Mouse (Mus musculus): ENCODE results near the gene Mef2c.

The Mef2c gene

DNA sequence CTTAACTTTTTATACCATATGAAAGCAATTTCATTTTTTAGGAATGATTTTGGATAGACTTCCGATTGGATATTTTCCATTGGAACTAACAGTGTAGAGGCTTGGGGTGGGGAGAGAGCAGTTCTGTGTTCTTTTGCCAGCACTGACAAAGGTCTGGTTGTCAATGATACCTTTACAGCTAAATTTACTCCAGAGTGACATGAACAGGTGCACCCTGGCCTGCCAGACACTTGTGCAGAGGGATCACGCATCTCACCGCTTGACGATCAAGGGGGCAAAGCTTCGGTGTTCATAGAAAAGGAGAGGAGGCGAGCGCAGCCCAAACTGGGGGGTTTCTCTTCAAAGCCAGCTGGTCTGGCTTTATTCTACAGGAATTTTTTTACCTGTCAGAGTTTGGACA lies at the start of gene Mef2c:
TSS of gene Mef2c (plus strand) at position 116 of the 400 bp plus-strand sequence.
- DNase-seq (ENCODE audit: low read depth, low spot score) = no peak

- no peak for DNase-seq (ENCODE audit: low read depth, low spot score)
These were observed 45.1 kb upstream of the Mef2c start for GRCm38 (mm10) chr13:83458729-83459128.

- no peak for DNase-seq (ENCODE audit: low read depth, low spot score)
These were observed 44.2 kb upstream of the Mef2c start for GRCm38 (mm10) chr13:83459600-83459999.

GRCm38 (mm10) chr13:83460620-83461019 lies 43.2 kb upstream of the Mef2c start:
- no peak for DNase-seq (ENCODE audit: low read depth, low spot score)

DNA sequence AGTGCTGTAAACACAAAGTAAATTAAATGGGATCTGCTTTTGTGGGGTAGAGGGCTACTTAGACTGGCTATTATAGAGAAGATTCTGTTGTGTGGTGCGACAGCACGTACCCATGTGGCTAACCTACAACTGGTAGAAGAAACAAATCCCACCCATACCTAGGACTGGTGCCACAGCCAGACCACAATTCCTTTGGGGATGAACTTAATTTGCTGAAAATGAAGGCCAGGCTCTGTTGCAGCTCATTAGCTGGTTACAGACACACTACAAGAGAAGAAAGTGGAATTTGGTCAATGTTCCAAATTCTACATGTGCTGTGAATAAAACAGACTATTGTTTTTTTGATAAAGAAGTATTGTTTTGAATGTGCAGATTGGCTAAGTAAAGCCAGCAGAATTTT lies 42.3 kb upstream of the Mef2c start:
- no peak for DNase-seq (ENCODE audit: low read depth, low spot score)

GRCm38 (mm10) chr13:83466756-83467155 lies 37.1 kb upstream of the Mef2c start:
- no peak for DNase-seq (ENCODE audit: low read depth, low spot score)

DNA sequence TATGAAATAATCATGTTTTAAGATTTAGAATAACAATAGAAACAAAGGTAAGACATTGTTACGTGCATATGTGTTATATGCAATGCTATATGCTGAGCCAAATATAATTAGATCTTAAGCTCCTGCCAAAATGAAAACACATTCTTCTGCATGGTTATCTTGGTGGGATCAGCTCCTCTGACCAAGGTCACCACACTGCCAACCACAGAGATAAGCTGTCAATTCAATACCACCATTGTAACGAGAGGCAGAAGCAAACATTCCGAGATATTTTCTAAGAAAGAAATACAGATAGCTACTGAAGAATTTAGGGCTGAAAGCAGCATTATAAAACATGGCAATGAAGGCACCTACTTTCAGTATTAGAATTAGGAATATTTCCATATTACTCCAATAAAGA lies 35.0 kb upstream of the Mef2c start:
- no peak for DNase-seq (ENCODE audit: low read depth, low spot score)

DNA sequence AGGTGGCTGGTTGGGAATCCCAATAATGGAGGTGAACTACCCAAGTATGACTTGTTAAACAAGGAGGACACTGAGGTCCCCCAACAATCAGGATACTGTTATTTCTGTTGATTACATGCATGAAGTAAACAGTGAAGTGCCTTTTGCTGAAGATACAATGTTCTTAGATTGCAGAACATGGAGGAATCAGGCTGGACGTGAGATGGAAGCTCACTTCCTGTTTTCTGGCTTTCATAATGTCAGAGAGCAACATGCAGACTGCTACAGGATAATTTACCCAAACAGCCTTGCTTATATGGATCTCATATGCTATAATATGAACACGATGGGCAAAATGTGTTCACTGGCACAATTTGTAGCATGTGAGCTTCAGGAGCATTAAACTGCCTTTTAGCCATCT lies 30.1 kb upstream of the Mef2c start:
- DNase-seq (ENCODE audit: low read depth, low spot score) = no peak

DNA sequence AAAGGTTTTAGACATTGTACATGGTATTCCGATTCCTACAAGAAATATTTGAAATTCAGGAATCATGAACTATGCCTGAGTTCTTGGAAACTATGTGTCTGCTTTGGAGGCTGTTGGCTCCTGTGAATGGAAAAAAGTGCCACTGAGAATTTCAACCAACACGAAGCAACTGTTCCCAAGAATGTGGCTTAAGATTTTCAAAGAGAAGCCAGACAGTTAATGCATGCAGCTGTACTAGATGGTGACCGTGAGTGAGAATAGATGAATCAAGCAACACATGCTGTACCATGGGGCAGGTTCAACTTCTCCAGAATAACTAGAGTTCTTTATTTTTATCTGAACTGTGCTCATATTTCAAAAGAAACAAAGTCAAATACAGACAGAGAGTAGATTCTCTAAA lies 23.4 kb upstream of the Mef2c start:
- DNase-seq (ENCODE audit: low read depth, low spot score) = no peak

- no peak for DNase-seq (ENCODE audit: low read depth, low spot score)
These were observed 22.5 kb upstream of the Mef2c start for GRCm38 (mm10) chr13:83481310-83481709.

DNA sequence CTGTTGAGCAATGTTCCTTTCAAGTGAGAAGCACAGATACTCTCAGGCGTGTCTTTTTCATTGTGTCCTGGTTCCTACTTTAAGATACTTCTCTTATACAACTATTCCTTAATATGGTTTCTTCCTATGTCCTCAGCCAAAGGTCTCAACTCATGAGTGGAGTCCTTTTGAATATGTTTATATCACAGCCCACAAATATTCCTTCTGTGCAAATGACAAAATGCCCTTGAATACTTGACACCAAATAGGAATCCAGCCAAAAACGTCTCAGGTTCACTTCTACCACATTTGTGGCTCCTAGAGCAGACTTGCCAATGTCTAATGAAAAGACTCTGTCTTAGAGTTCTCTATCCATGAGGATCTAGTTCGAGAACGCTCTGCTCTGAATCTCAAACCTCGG lies 21.7 kb upstream of the Mef2c start:
- DNase-seq (ENCODE audit: low read depth, low spot score) = no peak

GRCm38 (mm10) chr13:83484215-83484614 lies 19.6 kb upstream of the Mef2c start:
- DNase-seq (ENCODE audit: low read depth, low spot score) = no peak

DNA sequence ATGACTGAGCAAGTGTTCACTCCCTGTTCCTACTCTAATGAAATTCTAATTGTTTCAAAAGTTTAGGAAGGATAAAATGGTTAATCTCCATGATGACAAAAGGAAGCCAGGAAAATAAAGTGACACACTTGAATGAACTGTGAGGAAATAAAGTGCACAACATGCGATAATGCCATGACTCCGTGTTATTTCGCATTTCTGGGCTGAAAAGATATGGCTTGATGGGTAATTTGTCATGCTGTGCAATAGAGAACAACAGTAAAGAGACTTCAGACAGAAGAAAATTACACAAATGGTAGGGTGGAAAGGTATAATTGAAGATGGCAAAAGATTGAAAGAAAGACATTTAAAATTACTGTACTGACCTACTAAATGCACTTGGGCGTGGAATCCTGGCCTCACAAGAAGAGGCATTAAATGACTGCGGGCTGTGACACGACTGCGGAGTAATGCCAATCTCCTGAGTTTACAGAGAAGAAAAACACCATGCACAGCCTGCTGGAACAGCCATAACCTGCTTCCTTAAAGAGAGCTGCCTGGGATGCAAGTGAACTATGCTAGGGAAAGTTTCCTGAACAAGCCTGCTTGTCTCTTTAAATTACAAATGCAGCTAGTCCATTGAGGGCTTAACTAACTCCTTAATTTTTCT lies 19.0 kb upstream of the Mef2c start:
- DNase-seq (ENCODE audit: low read depth, low spot score) = no peak

DNA sequence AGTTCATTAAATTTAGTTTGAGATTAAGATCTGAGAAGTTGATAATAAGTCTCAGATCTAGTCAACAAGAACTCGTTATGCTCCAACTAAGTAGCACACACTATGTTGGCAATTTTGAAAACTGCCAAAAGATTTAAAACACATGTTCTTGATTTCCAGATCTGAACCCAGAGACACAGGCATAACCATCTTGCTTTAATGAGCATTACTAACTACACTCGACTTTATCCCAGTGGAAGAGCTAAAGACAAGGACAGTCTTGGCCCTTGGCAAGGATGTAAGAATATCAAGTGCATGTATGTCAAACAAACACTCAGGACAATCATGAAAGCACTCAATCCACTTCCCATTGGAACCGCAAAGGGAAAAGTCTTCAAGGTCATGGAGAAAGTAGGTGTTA lies 11.8 kb upstream of the Mef2c start:
- DNase-seq (ENCODE audit: low read depth, low spot score) = no peak

DNA sequence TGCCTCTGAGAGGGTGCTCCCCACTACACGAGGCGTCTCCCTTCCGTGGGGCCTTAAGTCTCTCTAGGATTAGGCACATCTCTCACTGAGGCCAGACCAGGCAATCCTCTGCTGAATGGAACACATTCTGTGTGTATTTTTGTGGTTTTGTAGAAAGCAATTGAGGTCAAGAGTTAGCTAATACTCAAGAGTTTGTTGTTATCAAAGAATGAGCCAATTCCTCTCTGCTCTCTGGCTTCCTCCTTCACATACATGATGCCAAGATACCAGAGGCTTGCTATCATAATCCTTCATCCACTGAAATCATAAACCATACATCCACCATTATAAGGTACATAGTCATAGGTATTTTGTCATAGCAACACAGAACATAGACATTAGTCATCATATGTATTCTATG lies 6.1 kb upstream of the Mef2c start:
- no peak for DNase-seq (ENCODE audit: low read depth, low spot score)

- DNase-seq (ENCODE audit: low read depth, low spot score) = no peak
These were observed 4.3 kb upstream of the Mef2c start for GRCm38 (mm10) chr13:83499526-83499925.

DNA sequence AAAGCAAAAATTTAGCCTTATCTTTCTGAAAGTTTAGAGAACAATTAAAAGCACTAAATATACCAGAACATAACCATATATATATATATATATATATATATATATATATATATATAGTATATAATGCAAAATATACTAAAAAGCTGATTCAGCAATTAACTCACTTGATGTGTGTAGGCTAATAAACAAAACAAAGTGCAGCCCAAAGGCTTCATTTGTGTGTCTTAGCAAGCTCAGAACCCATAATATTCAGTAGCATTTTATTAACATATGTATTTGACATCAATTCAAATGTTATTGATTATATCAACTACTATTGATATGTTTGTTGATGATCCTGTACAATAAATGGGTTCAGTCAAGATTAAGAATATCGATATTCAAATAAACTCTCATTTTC lies 3.9 kb downstream of the Mef2c start:
- DNase-seq (ENCODE audit: low read depth, low spot score) = no peak

GRCm38 (mm10) chr13:83515013-83515547 lies 11.2 kb downstream of the Mef2c start:
- DNase-seq (ENCODE audit: low read depth, low spot score) = no peak

DNA sequence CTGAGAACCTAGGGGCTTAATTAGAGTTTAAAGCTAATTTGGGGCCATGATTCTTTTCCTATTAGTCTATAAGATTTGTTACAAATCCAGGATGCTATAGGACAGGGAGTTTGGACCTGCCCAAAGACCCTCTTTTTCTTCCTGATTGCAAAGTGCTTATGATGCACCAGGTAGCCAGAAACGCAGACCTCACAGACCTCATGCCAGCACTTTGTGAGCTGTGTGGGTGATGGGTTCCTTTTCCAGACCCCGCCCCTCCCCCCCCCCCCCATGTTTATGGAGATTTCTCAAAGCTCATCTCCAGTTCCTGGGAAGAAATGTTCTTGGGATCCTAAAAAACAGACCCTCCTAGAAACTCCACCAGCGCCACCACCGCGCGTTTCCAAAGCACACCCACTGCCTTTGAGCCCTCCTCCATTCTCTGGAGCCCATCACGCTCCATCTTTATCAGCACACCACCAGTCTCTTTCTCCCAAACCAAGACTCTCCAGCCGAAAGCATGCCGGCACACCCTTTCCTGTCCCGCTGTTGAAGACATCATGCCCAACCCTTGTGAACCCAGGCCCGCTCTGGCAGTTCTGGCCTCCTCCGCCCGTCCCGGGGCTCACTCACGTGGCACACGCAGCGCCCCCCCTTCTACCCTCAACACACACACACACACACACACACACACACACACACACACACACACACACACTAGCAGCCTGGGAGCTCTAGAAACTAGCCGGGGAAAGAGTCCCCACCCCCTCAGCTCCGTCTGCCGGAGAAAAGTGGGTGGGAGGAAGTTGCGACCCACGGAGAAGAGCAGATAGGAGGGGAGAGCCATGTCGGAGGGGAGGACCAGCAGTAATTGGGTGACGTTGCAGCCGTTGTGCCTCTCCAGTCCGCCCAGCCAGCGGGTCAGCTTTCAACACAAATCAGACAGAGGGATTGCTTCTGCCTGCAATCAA lies 14.1 kb downstream of the Mef2c start:
- DNase-seq (ENCODE audit: low read depth, low spot score) = no peak

- DNase-seq (ENCODE audit: low read depth, low spot score) = no peak
These were observed 17.0 kb downstream of the Mef2c start for GRCm38 (mm10) chr13:83520807-83521206.

GRCm38 (mm10) chr13:83523232-83523969 lies 19.6 kb downstream of the Mef2c start:
- no peak for DNase-seq (ENCODE audit: low read depth, low spot score)

Measured in retina, adult 2 months (tissue).